Mouse (Mus musculus) hindbrain, embryonic 13.5 days (tissue): ENCODE results near the gene Gm20431. TPM values are rescaled to one million over a fixed set of nuclear protein-coding genes. Genes with fewer than 3 reads are reported as not detected.
A peak's percentile ranks its signal among the peaks of the same experiment; 100 is the strongest.

Experiments
- ATAC-seq: fragments of 200-750 bp; cut with Nextera tagmentation; 2 replicates; pipeline ENCODE4 v1.8.0; 2017; ENCODE audit warnings: moderate TSS enrichment; ENCODE audit not compliant: low FRiP score
- H3K27ac ChIP-seq: fragments of 300-500 bp; sonication (generic); 2 replicates; pipeline ENCODE4 v1.5.1; 2015; ENCODE audit warnings: inconsistent platforms, mild to moderate bottlenecking, moderate library complexity
- H3K27me3 ChIP-seq: fragments of 300-500 bp; sonication (generic); 2 replicates; pipeline ENCODE4 v1.6.1; 2015; ENCODE audit warnings: mild to moderate bottlenecking, inconsistent platforms
- H3K36me3 ChIP-seq: fragments of 300-500 bp; sonication (generic); 2 replicates; pipeline ENCODE4 v1.6.1; 2015; ENCODE audit warnings: mild to moderate bottlenecking, inconsistent platforms
- H3K4me1 ChIP-seq: fragments of 300-500 bp; sonication (generic); replicated peaks from 2 replicates; pipeline ENCODE4 v1.6.1; 2015; ENCODE audit warnings: inconsistent platforms
- H3K4me2 ChIP-seq: fragments of 300-500 bp; sonication (generic); 2 replicates; pipeline ENCODE4 v1.6.1; 2015; ENCODE audit warnings: inconsistent platforms, mild to moderate bottlenecking, moderate library complexity
- H3K4me3 ChIP-seq: fragments of 300-500 bp; sonication (generic); 2 replicates; pipeline ENCODE4 v1.5.1; 2015; ENCODE audit warnings: mild to moderate bottlenecking, inconsistent platforms
- H3K9ac ChIP-seq: fragments of 300-500 bp; sonication (generic); 2 replicates; pipeline ENCODE4 v1.6.1; 2015; ENCODE audit warnings: mild to moderate bottlenecking, inconsistent platforms
- H3K9me3 ChIP-seq: fragments of 300-500 bp; sonication (generic); 2 replicates; pipeline ENCODE4 v1.6.1; 2016; ENCODE audit warnings: inconsistent platforms
- WGBS: fragments of 180-500 bp; shearing (Covaris S2); methylation state at CpG from one replicate; pipeline ENCODE4 v1.1.7; 2015; 5-methylcytosine and 5-hydroxymethylcytosine counted together
- polyA plus RNA-seq: library from polyadenylated mRNA; unstranded; fragments of >200 nt; fragmentation: Nextera tagmentation; extraction: Ambion mirVana; gene quantifications from 2 replicates; pipeline ENCODE4 v1.2.1, GENCODE M21; 2015

Gene Gm20431
- polyA plus RNA-seq, 1 experiment from 2014 or later, result 11.0 TPM

DNA sequence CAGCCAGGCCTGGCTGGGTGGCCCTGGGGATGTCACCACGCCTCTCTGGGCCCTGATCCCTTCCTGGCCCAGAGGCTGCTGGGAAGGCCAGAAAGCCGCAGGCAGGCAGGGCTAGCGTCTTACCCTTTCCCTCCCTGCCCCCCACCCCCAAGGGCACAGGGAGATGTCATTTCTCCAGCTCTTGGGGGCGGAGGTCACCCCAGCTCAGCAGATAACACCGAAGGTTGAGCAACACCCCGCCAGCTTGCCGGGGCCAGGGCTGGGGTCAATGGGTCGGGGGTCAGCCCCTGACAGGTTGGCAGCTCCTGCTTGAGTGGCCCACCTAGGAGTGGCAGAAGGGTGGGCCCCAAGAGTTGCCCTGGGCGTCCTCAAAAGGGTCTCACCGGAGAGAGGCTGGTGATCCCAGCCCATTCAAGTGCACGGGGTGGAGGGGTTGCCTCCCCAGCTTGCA is 26.4 kb upstream of the Gm20431 start:
- no peaks in the 10 kb centered on the region for H3K9me3 ChIP-seq
- no peak overlapping the region for H3K27ac ChIP-seq
- no peak overlapping the region for H3K4me3 ChIP-seq
- no peak overlapping the region for H3K4me2 ChIP-seq
- peaks cover 21% of the 10 kb centered on the region for H3K4me1 ChIP-seq
- peaks cover 77% of the 10 kb centered on the region for H3K27me3 ChIP-seq
- H3K9ac ChIP-seq, result no peak overlapping the region
- H3K36me3 ChIP-seq, result no peaks in the 10 kb centered on the region
- ATAC-seq, result no peak
- WGBS, result 46% methylated on average over 11 of the region's 11 CpGs

DNA sequence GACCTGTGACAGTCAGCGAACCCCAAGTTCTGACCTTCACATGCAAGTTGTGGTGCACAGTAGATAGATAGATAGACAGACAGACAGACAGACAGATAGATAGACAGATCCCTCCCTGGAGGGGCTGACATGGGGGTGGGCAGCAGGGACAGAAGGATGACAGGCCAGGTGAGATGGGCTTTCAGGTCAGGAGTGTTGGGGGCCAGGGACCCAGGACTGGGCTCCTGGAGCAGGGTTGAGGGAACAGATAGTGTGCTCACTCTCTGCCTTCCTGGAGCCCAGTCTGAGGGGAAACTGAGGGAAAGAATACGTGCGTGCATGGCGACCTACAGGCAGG is 25.9 kb upstream of the Gm20431 start:
- no peak overlapping the region for H3K4me3 ChIP-seq
- ATAC-seq, result no peak
- no peak overlapping the region for H3K9ac ChIP-seq
- H3K27ac ChIP-seq, result no peak overlapping the region
- peaks cover 72% of the 10 kb centered on the region for H3K27me3 ChIP-seq
- no peaks in the 10 kb centered on the region for H3K9me3 ChIP-seq
- no peak overlapping the region for H3K4me2 ChIP-seq
- peaks cover 21% of the 10 kb centered on the region for H3K4me1 ChIP-seq
- no peaks in the 10 kb centered on the region for H3K36me3 ChIP-seq
- WGBS, result 74% methylated on average over 4 of the region's 4 CpGs

DNA sequence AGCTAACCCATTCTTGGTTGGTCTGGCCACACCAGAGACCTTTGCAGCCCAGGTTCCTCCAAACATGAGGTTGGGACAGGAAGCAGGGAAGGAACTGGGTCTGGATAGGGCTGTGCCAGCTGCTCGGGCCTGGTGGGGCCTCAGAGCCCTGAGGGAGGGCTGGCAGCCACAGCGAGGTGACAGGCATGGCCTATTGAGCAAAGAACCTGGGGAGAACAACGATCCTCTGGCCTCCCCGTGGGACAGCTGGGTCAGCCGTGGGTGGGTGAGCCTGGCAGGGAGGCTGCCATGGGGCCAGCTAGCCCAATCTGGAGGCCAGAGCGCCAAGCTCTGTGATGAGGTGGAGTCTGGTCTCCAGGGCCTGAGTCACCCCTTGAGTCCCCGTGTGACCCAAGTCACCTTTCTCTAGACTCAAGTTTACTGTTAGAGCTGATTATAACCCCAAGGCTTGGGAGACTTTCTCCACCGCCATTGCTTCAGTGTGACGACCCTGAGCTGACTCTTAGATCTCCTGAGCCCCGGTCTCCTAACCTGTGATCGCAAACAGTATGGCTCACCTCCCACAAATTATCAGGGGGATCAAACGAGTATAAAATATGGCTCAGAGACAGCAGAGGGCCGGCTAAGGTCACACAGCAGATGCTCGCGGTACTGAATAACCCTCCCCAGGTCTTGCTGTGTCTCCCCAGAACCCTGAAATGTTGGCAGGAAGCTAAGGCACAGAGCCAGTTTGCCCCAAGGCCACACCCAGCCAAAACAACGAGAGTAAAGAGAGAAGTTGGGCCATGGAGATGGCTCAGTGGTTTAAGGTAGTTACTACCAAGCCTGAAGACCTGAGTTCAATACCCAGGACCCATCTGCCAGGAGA is 25.3 kb upstream of the Gm20431 start:
- WGBS, result 82% methylated on average over 16 of the region's 16 CpGs
- Histone ChIP-seq H3K36me3 (no peaks in the 10 kb centered on the region), H3K9me3 (no peaks in the 10 kb centered on the region), H3K27me3 (peaks cover 66% of the 10 kb centered on the region), H3K27ac (no peak overlapping the region), H3K4me1 (peaks cover 21% of the 10 kb centered on the region), H3K9ac (no peak overlapping the region), H3K4me2 (no peak overlapping the region), H3K4me3 (no peak overlapping the region)
- ATAC-seq, result no peak

DNA sequence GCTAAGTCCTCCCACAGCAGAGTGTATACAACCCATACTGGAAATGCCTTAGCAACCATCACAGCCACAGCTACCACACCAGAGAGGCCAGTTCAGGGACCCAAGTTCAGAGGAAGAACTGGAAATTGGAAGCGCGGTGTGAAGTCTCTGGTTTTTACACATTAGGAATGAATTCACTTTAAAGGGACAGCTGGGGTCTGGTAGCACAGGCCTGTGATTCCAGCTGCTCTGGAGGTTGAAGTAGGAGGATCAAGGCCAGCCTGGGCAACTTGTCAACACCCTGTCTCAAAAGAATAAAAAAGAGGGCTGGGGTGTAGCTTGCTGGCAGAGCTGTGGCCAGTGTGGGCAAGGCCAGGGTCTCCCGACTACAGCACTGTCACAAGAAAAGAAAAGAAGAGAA is 24.6 kb upstream of the Gm20431 start:
- Histone ChIP-seq H3K4me1 (peaks cover 21% of the 10 kb centered on the region), H3K9ac (no peak overlapping the region), H3K27me3 (peaks cover 59% of the 10 kb centered on the region), H3K4me2 (no peak overlapping the region), H3K9me3 (no peaks in the 10 kb centered on the region), H3K36me3 (no peaks in the 10 kb centered on the region), H3K27ac (no peak overlapping the region), H3K4me3 (no peak overlapping the region)
- no peak for ATAC-seq
- WGBS, result 80% methylated on average over 3 of the region's 3 CpGs

DNA sequence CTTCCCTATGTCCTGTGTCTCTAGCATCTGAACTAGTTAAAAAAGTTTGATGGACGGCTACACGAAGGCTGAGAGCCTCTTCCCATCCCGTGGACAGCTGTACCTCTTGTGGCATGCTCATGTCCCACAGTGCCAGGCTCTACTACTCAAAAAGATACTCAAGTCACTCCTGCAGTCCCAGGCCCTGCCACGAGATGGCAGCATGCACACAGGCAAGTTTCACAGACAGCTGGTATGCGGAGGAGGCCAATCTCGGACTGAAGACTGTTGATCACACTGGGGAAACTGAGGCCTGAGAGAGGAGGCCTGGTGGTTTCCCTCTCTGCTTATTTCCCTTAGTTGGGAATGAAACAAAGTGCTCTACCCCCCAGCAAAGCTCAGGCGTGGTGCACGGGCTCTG is 23.8 kb upstream of the Gm20431 start:
- H3K9ac ChIP-seq, result no peak overlapping the region
- no peaks in the 10 kb centered on the region for H3K9me3 ChIP-seq
- no peak overlapping the region for H3K27ac ChIP-seq
- ATAC-seq, result no peak
- no peak overlapping the region for H3K4me3 ChIP-seq
- 8% methylated on average over 8 of the region's 8 CpGs for WGBS
- no peak overlapping the region for H3K4me2 ChIP-seq
- H3K36me3 ChIP-seq, result no peaks in the 10 kb centered on the region
- peaks cover 18% of the 10 kb centered on the region for H3K4me1 ChIP-seq
- peaks cover 52% of the 10 kb centered on the region for H3K27me3 ChIP-seq

DNA sequence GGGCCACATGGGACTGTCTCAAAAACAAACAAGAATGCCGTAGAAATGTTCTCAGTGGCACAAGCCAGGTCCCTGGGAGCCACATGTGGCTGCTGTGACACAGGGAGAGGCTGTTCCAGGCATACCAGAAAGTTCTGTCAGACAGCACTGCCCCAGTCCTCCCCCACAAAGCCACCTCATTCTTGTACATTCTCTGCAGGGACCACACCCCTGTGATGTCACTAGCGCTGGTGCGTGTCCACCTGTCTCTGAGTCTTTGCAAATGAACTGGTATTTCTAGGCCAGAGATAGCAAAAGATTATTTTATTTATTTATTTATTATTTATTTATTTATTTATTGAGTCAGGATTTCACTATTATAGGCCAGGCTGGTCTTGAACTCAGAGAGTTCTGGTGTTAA is 22.4 kb upstream of the Gm20431 start:
- H3K4me1 ChIP-seq, result peaks cover 6% of the 10 kb centered on the region
- H3K27me3 ChIP-seq, result peaks cover 39% of the 10 kb centered on the region
- no peaks in the 10 kb centered on the region for H3K9me3 ChIP-seq
- no peak overlapping the region for H3K4me2 ChIP-seq
- no peak overlapping the region for H3K27ac ChIP-seq
- 84% methylated on average over 3 of the region's 3 CpGs for WGBS
- H3K9ac ChIP-seq, result no peak overlapping the region
- no peaks in the 10 kb centered on the region for H3K36me3 ChIP-seq
- no peak overlapping the region for H3K4me3 ChIP-seq
- ATAC-seq, result no peak

DNA sequence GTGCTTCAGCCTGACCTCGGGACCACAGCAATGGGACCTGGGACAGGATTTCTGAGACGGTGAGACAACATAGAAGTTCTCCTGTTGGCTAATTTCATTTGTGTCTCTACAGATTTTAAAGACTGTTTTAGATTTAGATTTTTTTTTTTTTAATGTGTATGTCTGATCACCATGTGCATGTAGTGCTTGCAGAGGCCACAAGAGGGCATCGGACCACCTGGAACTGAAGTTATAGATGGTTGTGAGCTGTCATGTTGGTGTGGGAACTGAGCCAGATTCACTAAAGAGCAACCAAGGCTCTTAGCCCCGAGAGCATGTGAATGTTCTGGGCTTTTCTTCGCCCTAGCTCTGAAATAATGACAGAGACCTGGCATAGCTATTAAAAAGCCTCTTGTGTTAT is 19.4 kb upstream of the Gm20431 start:
- WGBS, result 52% methylated on average over 5 of the region's 5 CpGs
- H3K9ac ChIP-seq, result no peak overlapping the region
- H3K36me3 ChIP-seq, result no peaks in the 10 kb centered on the region
- H3K4me1 ChIP-seq, result no peaks in the 10 kb centered on the region
- H3K4me3 ChIP-seq, result no peak overlapping the region
- no peak for ATAC-seq
- H3K27me3 ChIP-seq, result peaks cover 8% of the 10 kb centered on the region; the same call in 1 of the 2 replicates
- no peaks in the 10 kb centered on the region for H3K9me3 ChIP-seq
- no peak overlapping the region for H3K4me2 ChIP-seq
- H3K27ac ChIP-seq, result no peak overlapping the region

DNA sequence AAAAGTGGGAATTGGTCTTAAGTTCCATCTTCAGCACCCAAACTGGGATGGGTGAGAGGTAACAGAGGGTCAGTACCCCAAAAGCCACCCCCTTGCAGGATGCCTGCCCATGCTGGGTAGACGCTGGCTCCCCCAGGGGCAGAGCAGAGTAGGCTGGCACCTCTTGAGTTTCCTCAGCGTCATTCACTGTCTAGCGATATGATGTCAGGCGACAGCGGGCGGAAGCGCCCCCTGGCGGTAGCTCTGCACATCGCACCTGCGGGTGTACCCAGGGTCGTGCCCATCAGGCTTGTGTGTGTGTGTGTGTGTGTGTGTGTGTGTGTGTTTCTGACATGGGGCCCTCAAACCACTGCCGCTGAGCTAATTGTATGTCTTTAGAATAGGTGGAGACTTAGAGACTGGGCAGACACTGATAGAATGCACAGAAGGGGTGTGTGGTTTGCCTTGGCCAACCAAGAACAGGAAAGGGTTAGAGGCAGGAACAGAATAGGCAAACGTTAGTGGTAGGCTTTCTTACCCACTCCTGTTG is 18.7 kb upstream of the Gm20431 start:
- Histone ChIP-seq H3K9me3 (no peaks in the 10 kb centered on the region), H3K9ac (no peak overlapping the region), H3K4me3 (no peak overlapping the region), H3K27ac (no peak overlapping the region), H3K4me1 (no peaks in the 10 kb centered on the region), H3K36me3 (no peaks in the 10 kb centered on the region), H3K27me3 (peaks cover 4% of the 10 kb centered on the region; the same call in 1 of the 2 replicates), H3K4me2 (no peak overlapping the region)
- 4% methylated on average over 13 of the region's 13 CpGs for WGBS
- ATAC-seq, result peak; percentile 59; the same call in 1 of the 2 replicates

DNA sequence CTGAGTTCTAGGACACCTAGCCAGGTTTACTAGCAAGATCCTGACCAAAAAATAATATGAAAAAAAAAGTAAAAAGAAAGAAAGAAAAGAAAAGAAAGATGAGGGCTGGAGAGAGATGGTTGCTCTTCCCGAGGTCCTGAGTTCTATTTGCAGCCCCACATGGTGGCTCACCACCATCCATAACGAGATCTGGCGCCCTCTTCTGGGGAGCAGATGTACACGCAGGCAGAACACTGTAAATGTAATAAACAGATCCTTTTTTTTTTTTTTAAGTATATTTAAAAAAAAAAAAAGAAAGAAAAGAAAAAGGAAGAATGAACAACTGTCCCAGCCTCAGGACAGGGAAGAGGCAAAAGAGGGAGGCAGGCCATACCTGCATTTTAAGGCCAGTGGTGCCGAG is 17.3 kb upstream of the Gm20431 start:
- H3K36me3 ChIP-seq, result no peaks in the 10 kb centered on the region
- H3K4me2 ChIP-seq, result no peak overlapping the region
- 50% methylated on average over 5 of the region's 5 CpGs for WGBS

DNA sequence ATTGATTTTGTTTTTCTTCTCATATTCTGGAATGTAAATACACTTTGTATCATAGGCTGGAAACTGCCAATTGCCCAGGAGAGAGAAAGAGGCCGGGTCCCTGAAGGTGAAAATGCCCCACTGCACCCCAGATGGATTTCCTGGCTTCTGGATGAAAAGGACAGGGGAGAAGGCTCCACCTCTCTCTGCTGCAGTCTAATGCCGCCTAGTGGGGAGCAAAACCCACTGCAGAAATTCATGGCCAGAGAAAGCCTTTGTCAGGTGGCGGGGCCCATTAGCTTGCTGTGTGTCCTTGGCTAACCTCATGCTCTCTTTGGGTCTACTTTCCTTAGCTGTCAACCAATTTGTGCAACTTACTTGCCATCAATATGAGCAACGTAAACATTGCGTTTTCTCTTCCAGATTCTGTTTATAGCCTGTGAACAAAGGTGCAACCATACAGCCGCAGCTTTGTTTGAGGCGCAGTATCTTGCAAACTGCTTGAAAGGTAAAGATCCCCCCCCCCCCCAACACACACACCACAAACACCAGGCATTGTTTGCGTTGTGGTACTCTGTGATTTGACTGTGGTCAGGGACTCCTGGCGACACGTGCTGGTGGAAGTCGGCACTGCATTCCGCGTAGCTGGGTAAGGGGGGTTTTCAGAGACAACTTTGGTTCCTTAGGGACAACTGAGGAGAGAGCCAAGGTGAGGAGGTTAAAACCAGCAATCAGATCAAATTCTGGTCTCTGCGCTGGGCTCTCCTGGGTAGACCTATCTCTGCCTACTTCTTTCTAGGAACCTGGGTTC is 14.0 kb upstream of the Gm20431 start:
- H3K9ac ChIP-seq, result no peak overlapping the region
- no peak for ATAC-seq
- no peaks in the 10 kb centered on the region for H3K9me3 ChIP-seq
- H3K36me3 ChIP-seq, result no peaks in the 10 kb centered on the region
- WGBS, result 42% methylated on average over 14 of the region's 14 CpGs
- no peak overlapping the region for H3K4me3 ChIP-seq
- H3K27ac ChIP-seq, result no peak overlapping the region
- no peaks in the 10 kb centered on the region for H3K27me3 ChIP-seq
- H3K4me1 ChIP-seq, result peaks cover 6% of the 10 kb centered on the region
- no peak overlapping the region for H3K4me2 ChIP-seq

More for the DNA sequence above, 17.3 kb upstream of the Gm20431 start:
- no peak overlapping the region for H3K27ac ChIP-seq
- H3K9ac ChIP-seq, result no peak overlapping the region
- H3K9me3 ChIP-seq, result no peaks in the 10 kb centered on the region
- H3K4me3 ChIP-seq, result no peak overlapping the region
- no peaks in the 10 kb centered on the region for H3K4me1 ChIP-seq
- no peaks in the 10 kb centered on the region for H3K27me3 ChIP-seq
- no peak for ATAC-seq

DNA sequence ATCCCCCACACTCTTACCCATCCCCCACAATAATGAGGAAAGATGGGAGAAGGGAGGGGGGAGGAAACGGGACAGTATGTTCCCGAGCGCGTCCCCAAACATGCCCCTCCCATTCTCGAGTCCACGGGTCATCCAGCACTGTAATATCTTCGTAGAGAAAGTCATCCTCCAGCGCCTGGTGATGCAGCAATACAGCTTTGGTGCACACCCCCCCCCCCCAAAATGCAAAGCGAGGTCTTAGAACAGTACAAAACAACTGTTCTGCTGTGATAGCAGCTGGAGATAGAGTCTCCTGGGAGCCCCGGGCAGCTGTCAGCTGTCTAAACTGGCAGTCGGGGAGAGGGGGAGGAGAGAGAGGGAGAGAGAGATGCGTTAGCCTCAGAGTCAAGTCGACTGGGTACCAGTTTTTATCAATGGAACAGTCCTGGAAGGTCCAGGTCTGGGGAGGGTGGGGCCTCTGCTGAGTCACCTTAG is 11.0 kb upstream of the Gm20431 start:
- peaks cover 6% of the 10 kb centered on the region for H3K4me1 ChIP-seq
- H3K9ac ChIP-seq, result no peak overlapping the region
- peak; percentile 57; the same call in 1 of the 2 replicates for ATAC-seq
- H3K4me3 ChIP-seq, result no peak overlapping the region
- no peak overlapping the region for H3K27ac ChIP-seq
- H3K27me3 ChIP-seq, result no peaks in the 10 kb centered on the region
- H3K36me3 ChIP-seq, result no peaks in the 10 kb centered on the region
- 18% methylated on average over 13 of the region's 13 CpGs for WGBS
- H3K4me2 ChIP-seq, result peak overlapping the region; percentile 34
- H3K9me3 ChIP-seq, result no peaks in the 10 kb centered on the region

DNA sequence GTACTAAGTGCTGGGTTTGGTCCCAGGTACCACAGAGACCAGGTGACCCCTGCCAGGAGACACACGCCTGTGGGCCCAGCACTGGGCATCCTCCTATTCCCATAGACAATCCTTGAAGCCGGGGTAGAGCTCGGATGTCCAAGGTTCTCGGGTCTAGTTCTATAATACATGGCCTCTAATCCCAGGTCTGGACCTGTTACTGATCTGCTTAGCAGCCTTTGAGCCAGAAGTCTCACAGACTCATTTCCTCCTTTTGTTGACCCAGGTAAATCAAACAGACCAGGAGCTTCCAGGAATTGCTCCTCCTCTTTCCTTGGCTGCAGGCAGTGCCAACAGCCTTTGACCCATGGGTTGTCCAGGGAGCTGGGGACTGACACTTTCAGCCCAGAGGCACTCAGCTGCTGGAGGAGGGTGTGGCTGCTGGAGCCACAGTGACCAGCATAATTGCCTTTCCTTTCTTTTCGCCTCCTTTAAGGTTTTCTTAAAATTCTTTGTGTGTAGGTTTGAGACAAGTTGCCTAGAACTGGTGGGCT is 9.9 kb upstream of the Gm20431 start:
- Histone ChIP-seq H3K9ac (no peak overlapping the region), H3K27ac (no peak overlapping the region), H3K4me3 (no peak overlapping the region), H3K4me2 (no peak overlapping the region), H3K27me3 (no peaks in the 10 kb centered on the region), H3K9me3 (no peaks in the 10 kb centered on the region), H3K36me3 (no peaks in the 10 kb centered on the region), H3K4me1 (peaks cover 6% of the 10 kb centered on the region)
- WGBS, result 85% methylated on average over 5 of the region's 5 CpGs
- no peak for ATAC-seq
